Mouse (Mus musculus) lung, postnatal 0 days (tissue): ENCODE results near the gene Grm1.

Source experiments
- CTCF ChIP-seq: IDR thresholded peaks from 2 replicates; pipeline ENCODE4 v1.5.1; 2016; ENCODE audit warnings: antibody characterized with exemption, mild to moderate bottlenecking
- EP300 ChIP-seq: IDR thresholded peaks from 2 replicates; pipeline ENCODE4 v1.6.1; 2016; ENCODE audit warnings: antibody characterized with exemption, mild to moderate bottlenecking, control low read depth

DNA sequence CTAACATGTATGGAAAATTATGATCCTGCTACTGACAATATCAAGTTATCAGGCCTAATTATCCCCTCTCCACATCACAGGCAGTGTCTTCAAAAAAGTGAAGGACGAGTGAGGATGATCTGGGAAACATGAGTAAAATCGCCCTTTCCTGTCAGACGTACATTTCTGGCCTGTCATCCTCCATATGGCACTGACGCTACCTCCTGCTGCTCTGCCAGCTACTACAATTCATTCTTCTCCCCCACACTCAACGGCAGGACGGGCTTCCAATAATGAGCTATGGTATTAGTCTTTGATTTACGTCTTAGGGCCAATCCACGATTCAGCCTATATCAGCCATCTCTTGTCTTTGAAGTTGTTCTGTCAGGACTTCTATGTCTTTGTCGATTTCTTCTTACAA lies 193.6 kb downstream of the Grm1 start:
- TF ChIP-seq CTCF: no peak
- no peak for TF ChIP-seq EP300
